Mouse (Mus musculus): ENCODE data around the gene Rexo2. TPM values are rescaled to one million over a fixed set of nuclear protein-coding genes. Genes with fewer than 3 reads are reported as not detected.

Rexo2 gene
- polyA plus RNA-seq, 1 experiment = 26.4 TPM

GRCm38 (mm10) chr9:48481214-48482134 lies 1.1 kb upstream of the Rexo2 start:
- H3K36me3 ChIP-seq (ENCODE audit: control insufficient read depth, insufficient read depth, low read length) = peaks cover 6% of the 10 kb centered on the region
- H3K27ac ChIP-seq (ENCODE audit: insufficient read depth, low read depth, low read length) = no peak overlapping the region
- no peaks in the 10 kb centered on the region for H3K27me3 ChIP-seq (ENCODE audit: control insufficient read depth, insufficient read depth, low read length)
- no peak for TF ChIP-seq CTCF (IDR thresholded peaks at IDR 0.05; ENCODE audit: extremely low read depth, insufficient read length, insufficient replicate concordance, low read depth, low read length)
- no peak for TF ChIP-seq POLR2A (IDR thresholded peaks at IDR 0.05; ENCODE audit: low read depth, low read length)
- WGBS = 26% methylated on average over 20 of the region's 20 CpGs
- H3K4me3 ChIP-seq (ENCODE audit: low read depth, low read length) = no peak overlapping the region
- no peaks in the 10 kb centered on the region for H3K4me1 ChIP-seq (ENCODE audit: control insufficient read depth, insufficient read depth, insufficient read length, low read length)

GRCm38 (mm10) chr9:48479838-48480410 lies 499 bp downstream of the Rexo2 start:
- WGBS = 6% methylated on average over 25 of the region's 25 CpGs
- H3K36me3 ChIP-seq (ENCODE audit: control insufficient read depth, insufficient read depth, low read length) = peaks cover 5% of the 10 kb centered on the region
- peak overlapping the region; percentile 36; the same call in 1 of the 2 replicates for H3K27ac ChIP-seq (ENCODE audit: insufficient read depth, low read depth, low read length)
- no peaks in the 10 kb centered on the region for H3K27me3 ChIP-seq (ENCODE audit: control insufficient read depth, insufficient read depth, low read length)
- no peaks in the 10 kb centered on the region for H3K4me1 ChIP-seq (ENCODE audit: control insufficient read depth, insufficient read depth, insufficient read length, low read length)
- TF ChIP-seq CTCF (IDR thresholded peaks at IDR 0.05; ENCODE audit: extremely low read depth, insufficient read length, insufficient replicate concordance, low read depth, low read length) = no peak
- no peak for TF ChIP-seq POLR2A (IDR thresholded peaks at IDR 0.05; ENCODE audit: low read depth, low read length)
- H3K4me3 ChIP-seq (ENCODE audit: low read depth, low read length) = peak overlapping the region; percentile 93

GRCm38 (mm10) chr9:48478808-48479207 lies 1.6 kb downstream of the Rexo2 start:
- no peak overlapping the region for H3K4me3 ChIP-seq (ENCODE audit: low read depth, low read length)
- H3K4me1 ChIP-seq (ENCODE audit: control insufficient read depth, insufficient read depth, insufficient read length, low read length) = no peaks in the 10 kb centered on the region
- no peaks in the 10 kb centered on the region for H3K27me3 ChIP-seq (ENCODE audit: control insufficient read depth, insufficient read depth, low read length)
- H3K36me3 ChIP-seq (ENCODE audit: control insufficient read depth, insufficient read depth, low read length) = peaks cover 10% of the 10 kb centered on the region
- 85% methylated on average over 4 of the region's 4 CpGs for WGBS
- TF ChIP-seq CTCF (IDR thresholded peaks at IDR 0.05; ENCODE audit: extremely low read depth, insufficient read length, insufficient replicate concordance, low read depth, low read length) = no peak
- no peak for TF ChIP-seq POLR2A (IDR thresholded peaks at IDR 0.05; ENCODE audit: low read depth, low read length)
- no peak overlapping the region for H3K27ac ChIP-seq (ENCODE audit: insufficient read depth, low read depth, low read length)

- Histone ChIP-seq H3K36me3 (ENCODE audit: control insufficient read depth, insufficient read depth, low read length) (peaks cover 13% of the 10 kb centered on the region), H3K27ac (ENCODE audit: insufficient read depth, low read depth, low read length) (no peak overlapping the region), H3K4me3 (ENCODE audit: low read depth, low read length) (no peak overlapping the region), H3K4me1 (ENCODE audit: control insufficient read depth, insufficient read depth, insufficient read length, low read length) (no peaks in the 10 kb centered on the region), H3K27me3 (ENCODE audit: control insufficient read depth, insufficient read depth, low read length) (no peaks in the 10 kb centered on the region)
- TF ChIP-seq CTCF (IDR thresholded peaks at IDR 0.05; ENCODE audit: extremely low read depth, insufficient read length, insufficient replicate concordance, low read depth, low read length) = no peak
- no peak for TF ChIP-seq POLR2A (IDR thresholded peaks at IDR 0.05; ENCODE audit: low read depth, low read length)
- 78% methylated on average over 10 of the region's 10 CpGs for WGBS
These were observed 3.9 kb downstream of the Rexo2 start for GRCm38 (mm10) chr9:48476236-48477165.

GRCm38 (mm10) chr9:48474367-48474766 lies 6.1 kb downstream of the Rexo2 start:
- Histone ChIP-seq H3K36me3 (ENCODE audit: control insufficient read depth, insufficient read depth, low read length) (peaks cover 21% of the 10 kb centered on the region), H3K4me1 (ENCODE audit: control insufficient read depth, insufficient read depth, insufficient read length, low read length) (no peaks in the 10 kb centered on the region), H3K4me3 (ENCODE audit: low read depth, low read length) (no peak overlapping the region), H3K27me3 (ENCODE audit: control insufficient read depth, insufficient read depth, low read length) (no peaks in the 10 kb centered on the region), H3K27ac (ENCODE audit: insufficient read depth, low read depth, low read length) (peak overlapping the region; percentile 43; the same call in 1 of the 2 replicates)
- 88% methylated on average over 9 of the region's 9 CpGs for WGBS
- TF ChIP-seq POLR2A (IDR thresholded peaks at IDR 0.05; ENCODE audit: low read depth, low read length) (no peak), CTCF (IDR thresholded peaks at IDR 0.05; ENCODE audit: extremely low read depth, insufficient read length, insufficient replicate concordance, low read depth, low read length) (no peak)

GRCm38 (mm10) chr9:48473131-48473530 lies 7.3 kb downstream of the Rexo2 start:
- H3K4me1 ChIP-seq (ENCODE audit: control insufficient read depth, insufficient read depth, insufficient read length, low read length) = no peaks in the 10 kb centered on the region
- H3K27ac ChIP-seq (ENCODE audit: insufficient read depth, low read depth, low read length) = no peak overlapping the region
- TF ChIP-seq CTCF (IDR thresholded peaks at IDR 0.05; ENCODE audit: extremely low read depth, insufficient read length, insufficient replicate concordance, low read depth, low read length) (no peak), POLR2A (IDR thresholded peaks at IDR 0.05; ENCODE audit: low read depth, low read length) (no peak)
- H3K36me3 ChIP-seq (ENCODE audit: control insufficient read depth, insufficient read depth, low read length) = peaks cover 23% of the 10 kb centered on the region
- 91% methylated on average over 12 of the region's 12 CpGs for WGBS
- no peak overlapping the region for H3K4me3 ChIP-seq (ENCODE audit: low read depth, low read length)
- H3K27me3 ChIP-seq (ENCODE audit: control insufficient read depth, insufficient read depth, low read length) = no peaks in the 10 kb centered on the region
